Mouse (Mus musculus) lung, postnatal 10 days (tissue): ENCODE data around the gene Zmat3.

Experiments
- DNase-seq: peaks from one replicate; pipeline ENCODE4 v3.0.0; 2021

The Zmat3 gene

DNA sequence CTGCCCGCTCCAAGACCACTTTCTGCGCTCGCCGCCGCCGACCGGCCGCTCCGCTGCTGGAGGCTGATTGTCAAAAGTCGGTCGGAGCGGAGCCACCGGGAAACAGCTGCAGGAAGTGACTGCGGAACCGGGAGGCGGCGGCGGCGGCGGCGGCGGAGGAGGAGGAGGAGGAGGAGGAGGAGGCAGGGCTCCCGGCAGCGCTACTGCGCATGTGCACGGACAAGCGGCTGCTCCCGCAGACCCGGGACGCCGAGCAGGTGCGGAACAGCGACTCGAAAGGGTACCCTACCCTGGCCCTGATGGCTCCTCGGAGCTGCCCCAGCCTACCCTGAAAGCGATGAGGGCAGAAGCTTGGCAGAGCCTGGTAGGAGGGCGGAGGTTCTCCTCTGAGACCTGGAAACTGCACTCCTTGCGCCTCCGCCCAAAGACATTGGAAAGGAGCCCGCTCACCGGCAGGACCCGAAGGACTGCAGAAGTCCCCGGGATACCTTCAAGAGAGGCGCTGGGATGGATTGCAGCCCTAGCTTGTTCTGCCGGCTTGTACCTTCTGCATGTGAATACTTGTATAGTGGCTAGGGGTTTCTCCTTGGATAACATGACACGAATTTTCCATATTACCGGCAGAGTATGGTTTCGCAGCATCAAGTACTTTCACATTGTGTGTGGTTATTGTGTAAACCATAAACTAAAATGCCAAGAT, at the start of gene Zmat3:
Zmat3 (minus strand) TSS at position 469 of the 700 bp plus-strand sequence.
- peak; percentile 85 for DNase-seq

DNA sequence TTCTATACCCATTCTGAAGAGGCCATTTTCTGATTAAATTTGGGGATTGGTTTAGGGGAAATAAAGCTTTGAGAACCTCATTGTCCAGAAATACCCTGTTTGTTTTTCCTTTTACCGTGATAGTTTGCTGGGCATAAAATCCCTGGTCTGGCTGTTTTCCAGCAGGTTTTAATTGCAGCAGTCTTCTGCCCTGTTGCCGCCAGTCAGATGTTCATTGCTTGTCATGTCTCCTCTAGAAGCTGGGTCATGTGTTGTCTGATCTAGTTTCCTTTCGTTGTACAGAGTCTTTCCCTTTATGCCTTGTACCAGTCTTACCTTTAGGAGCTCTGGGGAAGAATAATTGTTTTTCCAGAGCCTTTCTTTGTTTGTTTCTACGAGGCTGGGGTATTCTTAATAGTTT, 48.6 kb upstream of the Zmat3 start:
- DNase-seq = no peak

DNA sequence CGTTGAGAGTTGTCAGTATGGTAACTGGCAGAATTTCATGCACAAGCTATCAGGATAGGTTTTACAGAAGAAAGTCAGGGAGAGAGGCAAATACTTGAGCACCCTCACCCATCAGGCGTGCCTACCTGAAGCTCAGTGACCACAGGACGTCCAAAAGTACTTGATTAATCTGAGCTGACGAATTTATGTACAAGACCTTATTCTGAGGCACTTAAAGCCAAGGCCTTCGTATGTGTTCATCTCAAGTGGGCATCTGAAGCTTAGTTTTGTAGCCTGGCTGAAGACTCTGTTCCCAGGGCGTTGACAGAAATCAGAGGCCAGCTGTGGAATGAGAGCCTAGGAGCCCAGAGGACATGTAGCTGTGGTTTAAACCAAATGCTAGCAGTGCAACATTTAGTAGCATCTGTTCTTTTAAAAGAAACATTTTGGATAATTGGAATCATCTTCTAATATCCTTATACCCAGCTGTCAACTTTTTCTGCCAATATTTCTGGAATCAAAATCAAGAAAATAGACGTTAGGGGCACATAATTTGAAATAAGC, 46.8 kb upstream of the Zmat3 start:
- DNase-seq = no peak

GRCm38 (mm10) chr3:32408811-32409273, 43.0 kb upstream of the Zmat3 start:
- peak; percentile 60 for DNase-seq

- DNase-seq = no peak
These were observed 41.0 kb upstream of the Zmat3 start for GRCm38 (mm10) chr3:32406804-32407203.

- no peak for DNase-seq
These were observed 39.9 kb upstream of the Zmat3 start for GRCm38 (mm10) chr3:32405699-32406098.

DNA sequence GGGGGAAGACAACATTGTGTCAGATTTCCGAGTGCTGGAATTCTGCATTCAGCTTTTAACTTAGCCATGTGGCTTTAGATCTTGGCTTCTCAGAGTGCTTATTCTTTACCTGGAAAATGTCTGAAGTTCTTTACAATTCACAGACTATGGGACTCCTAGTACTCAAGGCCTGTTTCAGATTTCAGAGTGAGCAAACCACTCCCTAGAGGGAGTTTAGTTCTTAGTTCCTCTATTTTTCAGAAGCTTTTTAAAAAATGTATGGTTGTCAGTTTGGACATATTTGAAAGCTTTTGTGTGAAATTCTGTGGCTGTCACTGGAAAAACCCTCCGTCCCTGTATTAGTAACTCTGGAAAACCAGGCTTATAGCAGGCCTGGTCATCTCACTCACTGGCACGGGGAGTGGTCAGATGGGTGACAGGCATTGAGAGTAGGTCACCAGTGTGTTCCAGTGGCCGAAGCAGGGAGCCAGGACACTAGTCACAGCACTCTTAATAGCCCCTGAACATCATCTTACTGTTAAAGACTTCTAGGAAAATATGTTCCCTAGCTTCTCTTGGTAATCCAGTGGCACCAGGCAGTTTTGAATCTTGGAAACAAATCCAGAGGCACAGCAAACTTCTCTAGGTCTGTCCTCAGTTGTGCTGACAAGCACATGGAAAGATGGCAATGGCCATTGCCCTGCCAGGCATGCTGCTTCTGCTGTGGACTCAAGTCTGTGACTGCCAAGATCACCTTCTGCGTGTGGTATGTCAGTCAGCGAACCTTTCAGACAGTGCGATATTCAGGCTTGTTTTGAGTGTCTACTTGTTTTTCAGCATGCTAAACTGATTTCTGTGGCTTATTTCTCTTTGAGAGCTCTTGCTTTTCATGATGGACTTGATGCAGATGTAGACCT, 37.4 kb upstream of the Zmat3 start:
- DNase-seq = no peak

DNA sequence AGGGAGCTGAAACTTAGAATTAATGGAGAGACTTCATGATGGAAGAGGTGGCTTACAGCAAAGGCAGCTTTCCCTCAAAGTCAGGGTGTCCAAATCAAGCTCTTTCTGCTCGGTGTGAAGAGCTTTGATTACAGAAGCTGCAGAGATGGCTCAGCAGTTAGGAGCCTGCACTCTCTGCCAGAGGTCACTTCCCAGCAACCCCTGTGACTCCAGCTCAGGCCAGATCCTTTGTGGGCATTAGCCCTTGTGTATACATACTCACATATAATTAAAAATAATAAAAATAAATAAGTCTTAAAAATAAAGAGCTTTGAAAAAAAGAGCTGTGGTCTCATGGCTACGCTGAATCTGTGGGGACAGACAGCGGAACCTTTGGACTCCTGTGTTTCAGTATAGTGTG, 35.8 kb upstream of the Zmat3 start:
- DNase-seq = no peak

DNA sequence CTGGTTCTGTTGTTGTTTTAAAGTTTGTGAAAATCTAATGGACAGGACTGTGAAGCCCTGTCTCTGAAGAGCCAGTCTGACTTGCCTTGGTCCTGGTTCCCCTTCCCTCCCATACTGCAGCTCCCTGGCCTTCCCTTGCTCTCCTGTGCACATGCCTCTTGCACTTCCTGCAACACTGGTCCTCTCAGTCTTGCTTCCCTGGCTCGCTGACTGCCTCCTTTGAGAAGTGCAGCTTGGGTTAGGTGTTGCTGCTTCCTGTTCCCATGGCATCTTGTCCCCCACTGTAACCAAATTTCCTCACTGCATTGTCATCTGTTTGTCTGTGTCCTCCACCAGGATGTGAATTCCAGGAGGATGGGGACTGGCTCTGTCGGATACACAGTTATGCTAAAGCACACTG, 34.1 kb upstream of the Zmat3 start:
- peak; percentile 37 for DNase-seq

DNA sequence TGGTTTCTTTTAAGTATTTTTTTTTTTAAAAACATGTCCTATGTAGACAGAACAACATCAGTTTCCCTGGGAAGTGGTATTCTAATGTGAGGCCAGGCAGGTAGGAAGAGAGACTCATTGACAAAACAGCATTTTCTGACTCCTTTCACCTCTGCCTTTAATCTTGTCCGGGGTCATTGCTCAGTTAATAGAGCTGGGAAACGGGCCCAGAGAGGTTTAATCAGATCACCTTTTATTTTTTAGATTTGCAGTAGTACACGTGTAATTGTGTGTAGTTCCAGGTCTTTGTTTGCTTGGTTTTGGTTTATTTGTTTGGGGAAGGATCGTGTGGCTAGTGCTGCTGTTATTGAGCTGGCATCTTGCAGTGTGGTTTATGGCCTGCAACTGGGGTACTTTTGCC, 33.6 kb upstream of the Zmat3 start:
- DNase-seq = no peak

- DNase-seq = no peak
These were observed 32.8 kb upstream of the Zmat3 start for GRCm38 (mm10) chr3:32398623-32399022.

GRCm38 (mm10) chr3:32398175-32398538, 32.3 kb upstream of the Zmat3 start:
- DNase-seq = no peak

DNA sequence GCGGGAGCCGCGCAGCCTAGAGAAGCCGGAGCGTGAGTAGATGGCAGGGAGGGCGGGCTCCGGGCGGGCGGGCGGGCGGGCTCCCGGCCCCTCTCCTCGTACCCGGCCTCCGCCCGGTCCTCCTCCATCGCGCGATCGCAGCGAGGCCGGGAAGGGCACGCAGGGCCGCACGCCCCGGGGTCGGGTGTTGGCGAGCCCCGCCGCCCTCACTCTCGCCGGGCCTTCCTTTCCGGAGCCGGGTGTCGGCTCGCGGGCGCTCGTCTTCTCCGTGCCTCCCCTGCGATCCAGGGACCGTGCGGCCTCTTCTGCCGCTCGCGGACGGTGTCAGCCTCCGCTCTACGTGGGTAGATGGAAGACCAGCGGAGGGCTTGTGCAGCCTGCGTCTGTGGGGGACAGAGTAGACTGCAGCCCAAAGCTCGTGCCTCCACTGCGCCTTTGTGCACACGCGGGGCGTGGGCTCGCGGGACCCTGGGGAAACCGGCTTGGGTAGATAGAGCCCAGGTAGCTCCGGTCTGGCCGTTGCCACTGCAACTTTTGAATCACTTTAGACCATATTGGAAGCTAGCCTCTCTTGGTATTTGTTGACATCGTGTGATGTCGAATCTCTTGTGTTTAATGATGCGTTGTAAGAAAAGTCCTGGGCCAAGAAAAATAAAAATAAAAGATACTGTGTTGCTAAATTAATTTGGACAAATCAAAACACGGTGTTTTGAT, 31.8 kb upstream of the Zmat3 start, which contains the start of gene Pik3ca:
Pik3ca (plus strand) TSS at position 211 of the 714 bp plus-strand sequence.
- peak; percentile 65 for DNase-seq

DNA sequence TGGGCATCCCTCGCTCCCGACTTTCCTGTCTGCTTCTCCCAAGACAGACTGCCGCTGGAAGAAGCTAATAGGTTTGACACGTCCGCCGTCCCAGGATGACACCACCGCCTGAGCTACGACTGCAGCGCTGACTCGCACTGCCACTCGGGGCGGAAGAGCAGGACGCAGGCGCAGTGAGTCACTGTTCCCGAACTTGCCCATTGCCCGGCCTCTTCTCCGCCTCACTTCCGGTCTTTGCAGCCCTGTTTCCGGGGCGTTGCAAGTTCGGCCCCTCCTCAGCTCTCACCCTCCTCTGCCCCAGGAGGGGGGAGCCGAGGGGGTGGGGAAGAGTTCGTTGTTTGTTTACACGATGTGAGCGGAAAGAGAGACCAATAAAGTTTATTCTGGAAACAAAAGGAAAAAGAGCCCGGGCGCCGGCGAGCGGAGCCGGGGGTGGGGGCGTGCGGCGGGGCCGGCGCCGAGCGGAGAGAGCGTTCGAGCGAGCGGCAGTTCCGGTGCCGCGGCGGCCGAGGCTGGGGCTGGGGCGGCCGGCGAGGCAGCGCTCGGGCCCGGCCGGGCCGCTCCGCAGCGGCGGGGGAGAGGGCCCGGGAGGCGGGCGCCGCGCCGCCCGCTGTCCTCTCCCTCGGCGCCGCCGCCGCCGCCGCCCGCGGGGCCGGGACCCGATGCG, 31.1 kb upstream of the Zmat3 start:
- DNase-seq = peak; percentile 99

DNA sequence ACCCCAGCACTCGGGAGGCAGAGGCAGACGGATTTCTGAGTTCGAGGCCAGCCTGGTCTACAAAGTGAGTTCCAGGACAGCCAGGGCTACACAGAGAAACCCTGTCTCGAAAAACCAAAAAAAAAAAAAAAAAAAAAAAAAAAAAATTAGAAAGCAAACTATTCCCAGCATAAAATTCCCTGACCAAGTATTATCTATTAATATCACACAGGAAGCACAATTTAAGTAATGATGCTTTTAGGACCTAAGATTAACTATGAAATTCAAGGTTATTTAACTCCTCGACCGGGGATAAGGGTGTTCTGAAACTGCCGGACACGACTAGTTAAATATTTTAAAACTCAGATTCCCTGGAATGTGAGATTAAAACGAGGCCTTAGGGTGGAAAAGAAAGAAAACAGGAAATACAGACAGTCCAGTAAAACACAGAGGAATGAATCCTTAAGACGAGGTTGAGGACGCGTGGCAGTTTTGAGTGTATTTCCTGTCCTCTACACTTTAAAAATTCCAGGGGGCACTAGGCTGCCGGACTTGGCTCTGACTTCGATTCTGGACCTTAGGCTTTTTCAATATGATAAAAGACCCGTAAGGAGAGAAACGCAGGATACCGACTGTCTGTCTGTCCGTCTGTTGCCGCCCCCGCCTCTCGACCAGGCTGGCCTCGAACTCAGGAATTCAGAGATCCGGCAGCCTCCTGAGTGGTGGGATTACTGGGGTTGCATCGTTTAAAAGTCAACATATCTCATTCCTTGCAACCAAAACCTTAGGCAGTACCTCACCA, 30.1 kb upstream of the Zmat3 start:
- peak; percentile 46 for DNase-seq

- DNase-seq = no peak
These were observed 28.2 kb upstream of the Zmat3 start for GRCm38 (mm10) chr3:32393986-32394385.

DNA sequence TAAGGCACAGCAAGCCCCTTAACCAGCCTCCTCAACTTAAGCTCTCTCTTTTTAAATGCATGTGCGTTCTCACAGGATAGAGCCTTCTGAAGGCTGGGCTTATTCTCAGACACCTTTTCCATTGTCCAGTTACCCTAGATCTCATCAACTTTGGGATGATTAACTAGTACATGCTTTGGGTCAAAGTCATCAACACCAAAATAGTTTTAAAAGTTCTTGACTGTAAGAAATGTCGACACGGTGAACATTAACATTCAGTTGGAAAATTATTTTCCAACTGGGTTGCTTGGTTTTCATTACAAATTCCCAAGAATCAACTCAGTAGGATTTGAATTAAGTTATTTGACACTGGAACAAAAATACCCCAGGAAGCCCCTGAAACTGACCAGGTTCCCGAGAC, 27.0 kb upstream of the Zmat3 start:
- no peak for DNase-seq

DNA sequence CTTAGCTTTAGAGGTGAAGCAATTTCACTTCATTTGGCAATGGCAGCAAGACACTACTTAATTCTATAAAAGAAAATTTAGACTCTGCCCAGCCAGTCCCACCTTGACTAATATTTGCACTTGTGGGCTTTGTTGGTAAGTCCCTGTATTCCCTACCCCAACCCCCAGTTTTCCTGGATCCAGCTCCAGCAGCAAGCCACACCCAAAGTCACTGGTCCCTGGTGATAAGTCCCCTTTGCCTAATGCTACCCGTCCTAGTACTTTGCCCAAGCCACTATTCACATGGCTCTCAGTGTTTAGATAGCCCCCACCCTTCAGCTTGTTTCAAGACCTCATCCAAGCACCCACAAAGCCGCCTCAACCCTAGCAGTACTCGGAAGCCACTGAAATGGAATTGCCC, 15.7 kb upstream of the Zmat3 start:
- DNase-seq = no peak

- peak; percentile 47 for DNase-seq
These were observed 14.1 kb upstream of the Zmat3 start for GRCm38 (mm10) chr3:32379891-32380290.

DNA sequence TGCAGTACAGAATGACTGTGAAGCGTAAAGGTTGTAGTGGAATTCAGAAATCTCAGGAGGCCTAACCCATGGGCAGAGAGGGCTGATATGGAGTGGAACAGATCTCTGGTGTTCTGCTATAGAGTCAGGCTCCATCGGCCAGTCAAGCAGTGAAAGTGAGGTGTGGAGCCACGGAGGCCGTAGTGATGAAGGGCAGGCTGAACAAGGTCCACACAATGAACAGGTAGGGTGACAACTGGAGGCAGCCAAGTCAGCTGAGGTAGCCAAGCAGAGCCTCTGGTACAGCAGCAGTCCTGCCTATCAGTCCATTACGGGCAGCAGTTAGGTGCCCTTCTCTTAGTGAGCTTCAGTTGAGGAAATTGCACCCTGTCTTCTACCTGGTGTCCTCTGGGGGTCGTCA, 7.4 kb upstream of the Zmat3 start:
- DNase-seq = no peak

GRCm38 (mm10) chr3:32372470-32372869, 6.7 kb upstream of the Zmat3 start:
- DNase-seq = no peak

GRCm38 (mm10) chr3:32371957-32372356, 6.1 kb upstream of the Zmat3 start:
- DNase-seq = no peak
